Mouse (Mus musculus): ENCODE measurements around the gene Psen2. TPM values are rescaled to one million over a fixed set of nuclear protein-coding genes. Genes with fewer than 3 reads are reported as not detected.

Gene Psen2
- total RNA-seq, 2 experiments from 2014 or later: 13.5 to 15.3 TPM

GRCm38 (mm10) chr1:180210781-180211271 lies 52.4 kb downstream of the Psen2 start:
- DNase-seq: peak; percentile 46
- intact Hi-C loops (cut with DNase I): no loop called here

- intact Hi-C loops (cut with DNase I): no loop called here
- DNase-seq: peak; percentile 78 to 84
Measured at GRCm38 (mm10) chr1:180210031-180210432, 53.2 kb downstream of the Psen2 start.

DNA sequence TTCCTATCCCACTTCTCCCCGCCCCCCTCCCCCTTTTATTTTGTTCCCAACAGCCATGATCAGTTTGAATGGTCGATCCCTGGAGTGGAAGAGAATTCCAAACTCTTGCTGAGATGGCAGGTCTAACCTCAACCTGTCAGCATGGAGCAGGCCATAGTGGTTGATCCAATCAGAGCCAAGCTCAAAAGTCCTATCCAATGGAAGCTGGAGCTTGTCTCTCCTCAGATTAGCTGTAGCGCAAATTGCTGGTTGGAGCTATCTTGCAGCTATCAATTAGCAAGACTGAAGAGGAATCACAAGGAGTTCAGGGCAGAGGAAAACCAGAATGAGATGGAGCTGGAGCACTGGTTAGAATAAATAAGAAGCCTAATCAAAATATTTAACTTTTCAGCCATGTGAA lies 54.9 kb downstream of the Psen2 start:
- DNase-seq: no peak
- intact Hi-C loops (cut with DNase I): no loop called here

DNA sequence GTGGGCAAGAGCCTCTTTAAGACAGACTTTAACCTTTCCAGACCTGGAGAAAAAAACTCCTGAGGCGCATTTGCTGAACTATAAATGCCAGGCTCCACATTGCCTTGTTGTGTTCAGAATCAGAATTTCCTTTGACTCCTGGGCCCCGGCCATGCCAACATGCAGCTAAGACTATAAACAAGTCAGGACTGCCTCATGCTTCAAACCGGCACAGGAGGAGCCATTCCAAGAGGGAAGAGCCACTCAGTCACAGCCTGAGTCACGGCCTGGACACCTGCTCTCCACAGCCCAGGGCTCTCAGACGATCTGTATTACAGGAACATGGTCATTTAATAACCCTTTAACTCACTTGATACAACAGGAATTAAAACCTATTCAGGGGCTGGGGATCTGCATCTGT lies 62.5 kb downstream of the Psen2 start:
- intact Hi-C loops (cut with DNase I): no loop called here
- DNase-seq: no peak

GRCm38 (mm10) chr1:180199715-180200050 lies 63.6 kb downstream of the Psen2 start:
- DNase-seq: no peak
- intact Hi-C loops (cut with DNase I): no loop called here

- intact Hi-C loops (cut with DNase I): loop anchor here (1.0 kb wide), 1 partner anchor 28 kb away; no protein-coding TSS in a partner anchor
Measured at GRCm38 (mm10) chr1:180198959-180199714, 64.1 kb downstream of the Psen2 start, which contains the start of gene Coq8a. Gene Coq8a (minus strand): TSS chr1:180199602.

GRCm38 (mm10) chr1:180197956-180198355 lies 65.3 kb downstream of the Psen2 start:
- intact Hi-C loops (cut with DNase I): loop anchor here (1.0 kb wide), 1 partner anchor 29 kb away; no protein-coding TSS in a partner anchor
- no peak for DNase-seq

More at GRCm38 (mm10) chr1:180198959-180199714, 64.1 kb downstream of the Psen2 start, which contains the start of gene Coq8a:
- no peak for DNase-seq

GRCm38 (mm10) chr1:180196508-180196907 lies 66.7 kb downstream of the Psen2 start:
- DNase-seq: no peak
- intact Hi-C loops (cut with DNase I): no loop called here

- peak; percentile 98 to 99 for DNase-seq
- intact Hi-C loops (cut with DNase I): no loop called here
Measured at GRCm38 (mm10) chr1:180195703-180196381, 67.4 kb downstream of the Psen2 start.

- peak; percentile 76 to 82 for DNase-seq
Measured at GRCm38 (mm10) chr1:180194781-180195471, 68.3 kb downstream of the Psen2 start.

DNA sequence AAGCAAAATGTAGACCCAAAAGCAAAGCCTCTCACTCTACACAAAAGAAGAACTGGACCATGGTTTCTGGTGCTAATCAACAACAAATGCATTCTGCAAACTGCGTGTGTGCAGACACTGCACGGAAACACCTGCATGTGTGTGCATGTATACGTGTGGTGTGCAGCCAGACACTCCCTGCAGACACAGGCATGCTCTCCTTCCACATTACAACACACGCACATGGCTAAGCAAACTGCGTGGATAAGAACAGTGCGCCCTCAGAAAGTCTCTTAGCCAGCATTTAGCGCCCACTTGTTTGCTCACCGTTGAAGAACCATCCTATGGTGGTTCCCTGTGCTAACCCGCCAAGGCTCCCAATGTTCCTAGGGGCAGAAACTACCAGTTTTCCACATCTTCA lies 69.2 kb downstream of the Psen2 start:
- intact Hi-C loops (cut with DNase I): no loop called here
- DNase-seq: no peak

More at GRCm38 (mm10) chr1:180194781-180195471, 68.3 kb downstream of the Psen2 start:
- intact Hi-C loops (cut with DNase I): no loop called here

DNA sequence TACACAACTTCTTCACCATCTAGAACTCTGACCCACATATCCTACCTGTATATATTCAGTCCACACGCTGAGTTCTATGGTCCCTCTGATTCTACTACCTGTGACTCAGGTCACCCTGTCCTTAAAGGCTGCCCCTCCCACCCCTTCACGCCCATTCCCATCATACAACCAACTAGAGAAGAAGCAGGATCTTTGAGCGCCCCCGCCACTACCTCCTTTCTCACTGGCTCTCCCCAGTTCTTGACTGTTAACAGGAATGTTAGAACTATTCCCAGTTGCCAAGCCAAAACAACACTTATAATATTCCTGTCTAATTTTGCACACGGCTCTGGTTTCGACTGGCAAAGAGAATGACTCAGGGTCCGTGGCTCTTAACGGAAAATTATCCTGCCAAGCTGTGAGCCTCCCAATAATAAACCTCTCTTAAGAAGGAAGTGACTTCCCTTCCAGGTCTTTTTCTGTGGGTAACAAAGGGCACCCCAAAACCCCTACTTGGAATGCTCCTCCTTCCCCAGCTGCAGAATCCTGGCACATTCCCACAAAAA lies 69.8 kb downstream of the Psen2 start:
- DNase-seq: peak in 1 of 2 experiments; percentile 49
- intact Hi-C loops (cut with DNase I): no loop called here

DNA sequence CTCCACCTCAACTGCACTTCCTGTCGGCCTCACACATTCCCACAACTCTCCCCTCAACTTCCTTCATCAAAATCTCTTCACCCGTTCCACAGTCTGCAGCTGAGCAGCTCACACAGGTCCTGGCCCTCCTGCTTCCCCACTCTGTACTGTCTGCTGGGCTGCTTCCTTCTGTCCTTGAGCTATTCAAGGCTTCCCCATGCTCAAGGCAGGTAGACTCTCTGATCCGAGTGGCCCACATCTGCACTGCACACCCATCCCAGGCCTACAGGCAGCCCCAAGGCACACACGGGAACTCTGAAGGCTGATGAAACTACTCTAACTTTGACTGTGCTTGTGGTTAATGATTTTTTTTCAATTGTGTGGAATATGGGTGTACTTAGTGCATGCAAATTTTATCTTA lies 70.4 kb downstream of the Psen2 start:
- DNase-seq: no peak
- intact Hi-C loops (cut with DNase I): no loop called here

- peak in 1 of 2 experiments; percentile 35 for DNase-seq
- intact Hi-C loops (cut with DNase I): no loop called here
Measured at GRCm38 (mm10) chr1:180191651-180192220, 71.5 kb downstream of the Psen2 start.

- DNase-seq: peak in 1 of 2 experiments; percentile 18
- intact Hi-C loops (cut with DNase I): no loop called here
Measured at GRCm38 (mm10) chr1:180191112-180191511, 72.1 kb downstream of the Psen2 start.

DNA sequence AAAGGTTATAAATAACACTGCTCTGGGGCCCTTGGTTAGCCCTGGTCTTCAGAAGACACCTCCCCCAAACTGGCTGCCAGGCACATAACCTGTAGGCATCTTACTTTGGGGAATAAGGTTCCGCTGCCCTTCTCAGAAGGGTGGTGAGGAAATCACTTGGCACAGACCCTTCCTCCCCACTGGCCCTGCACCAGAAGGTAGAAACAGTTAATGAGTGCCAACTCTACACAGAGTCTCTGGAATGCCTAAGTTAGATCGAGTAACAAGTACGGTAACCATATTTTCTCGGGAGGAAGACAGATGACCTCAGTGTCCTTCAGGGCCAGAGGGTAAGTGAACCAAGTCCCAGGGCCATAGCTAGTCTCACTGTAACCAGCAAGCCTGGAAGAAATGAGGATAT lies 74.3 kb downstream of the Psen2 start:
- intact Hi-C loops (cut with DNase I): no loop called here
- peak; percentile 36 to 40 for DNase-seq

- intact Hi-C loops (cut with DNase I): no loop called here
Measured at GRCm38 (mm10) chr1:180186371-180186770, 76.9 kb downstream of the Psen2 start.

GRCm38 (mm10) chr1:180185877-180186276 lies 77.4 kb downstream of the Psen2 start:
- DNase-seq: peak; percentile 76 to 80
- intact Hi-C loops (cut with DNase I): no loop called here

More at GRCm38 (mm10) chr1:180186371-180186770, 76.9 kb downstream of the Psen2 start:
- DNase-seq: peak in 1 of 2 experiments; percentile 33

GRCm38 (mm10) chr1:180184768-180185167 lies 78.5 kb downstream of the Psen2 start:
- intact Hi-C loops (cut with DNase I): no loop called here
- peak in 1 of 2 experiments; percentile 6 for DNase-seq

GRCm38 (mm10) chr1:180183525-180184159 lies 79.6 kb downstream of the Psen2 start:
- peak in 1 of 2 experiments; percentile 6 for DNase-seq
- intact Hi-C loops (cut with DNase I): no loop called here
